Mouse (Mus musculus): Measurements from ENCODE around the gene Rps6ka5.
A peak's percentile ranks its signal among the peaks of the same experiment; 100 is the strongest.

Gene Rps6ka5

DNA sequence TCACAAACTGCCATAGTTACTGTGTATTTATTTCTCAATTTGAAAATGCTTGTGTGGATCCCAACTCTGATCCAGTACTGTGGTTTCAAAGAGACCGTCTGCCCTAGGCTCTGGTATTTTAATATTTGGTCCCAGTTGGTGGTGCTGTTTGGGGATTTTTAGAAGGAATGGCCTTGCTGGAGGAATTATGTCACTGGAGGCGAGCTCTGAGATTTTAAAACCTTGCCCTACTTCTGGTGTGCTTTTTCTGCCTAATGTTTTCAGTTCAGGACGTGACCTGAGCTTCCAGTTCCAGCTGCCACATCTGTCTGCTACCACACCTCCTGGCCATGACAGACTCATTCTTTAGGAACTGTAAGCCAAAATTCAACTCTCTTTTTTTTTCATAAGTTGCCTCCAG, 121.2 kb downstream of the Rps6ka5 start:
- no peak for DNase-seq (ENCODE audit: low read depth, low spot score)

DNA sequence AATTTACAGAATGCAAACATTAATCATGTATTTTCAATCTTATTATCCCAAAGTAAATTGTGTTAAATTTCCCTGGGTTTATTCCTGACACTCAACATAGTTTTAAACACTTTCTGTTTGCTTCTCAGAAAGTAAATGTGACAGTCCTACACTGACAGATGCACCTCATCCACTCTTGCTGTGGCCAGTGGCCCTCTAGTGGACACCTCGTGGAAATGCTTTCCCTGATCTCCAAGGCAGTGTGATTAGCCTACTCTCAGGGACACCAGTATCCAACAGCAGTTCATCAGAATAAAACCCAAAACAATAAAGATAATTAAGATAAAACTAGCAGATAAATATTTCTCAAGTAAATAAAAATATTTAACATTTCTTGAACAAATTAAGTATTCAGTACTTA, 122.2 kb downstream of the Rps6ka5 start:
- peak; percentile 68 for DNase-seq (ENCODE audit: low read depth, low spot score)

DNA sequence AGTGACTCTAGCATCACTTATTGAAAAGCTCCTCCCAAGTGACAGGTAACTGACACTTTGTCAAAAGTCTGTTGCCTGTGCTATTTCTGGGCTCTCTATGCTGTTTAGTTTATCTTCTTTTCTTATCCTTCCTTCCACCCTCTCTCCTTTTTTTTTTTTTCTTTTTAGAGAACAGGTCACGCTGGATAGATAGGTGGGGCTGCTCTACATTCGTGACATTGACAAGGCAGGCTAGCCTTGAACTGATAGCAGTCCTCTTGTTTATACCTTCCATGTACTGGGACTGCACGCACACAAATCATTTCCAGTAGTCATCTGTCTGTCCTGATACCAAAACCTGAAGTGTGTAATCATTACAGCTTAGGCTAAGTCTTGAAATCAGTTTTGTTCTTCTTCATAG, 132.1 kb downstream of the Rps6ka5 start:
- DNase-seq (ENCODE audit: low read depth, low spot score): no peak

DNA sequence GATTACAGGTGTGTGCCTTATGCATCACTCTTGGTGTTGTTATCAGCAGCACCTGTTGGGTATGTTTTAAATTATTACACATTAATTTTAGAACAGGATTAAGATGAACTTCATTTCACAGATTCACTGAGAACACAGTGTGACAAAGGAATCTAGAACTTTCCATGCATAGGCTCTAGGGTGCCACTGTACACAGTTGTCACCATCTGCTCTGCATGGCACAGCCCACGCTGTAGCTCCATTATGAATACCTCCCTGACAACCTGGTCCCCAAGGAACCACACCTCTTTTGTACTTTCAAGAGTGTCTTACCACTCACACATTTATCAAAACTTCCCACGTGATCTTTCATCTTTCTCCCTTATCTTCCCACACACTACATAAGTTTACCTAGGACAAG, 140.2 kb downstream of the Rps6ka5 start:
- DNase-seq (ENCODE audit: low read depth, low spot score): no peak

DNA sequence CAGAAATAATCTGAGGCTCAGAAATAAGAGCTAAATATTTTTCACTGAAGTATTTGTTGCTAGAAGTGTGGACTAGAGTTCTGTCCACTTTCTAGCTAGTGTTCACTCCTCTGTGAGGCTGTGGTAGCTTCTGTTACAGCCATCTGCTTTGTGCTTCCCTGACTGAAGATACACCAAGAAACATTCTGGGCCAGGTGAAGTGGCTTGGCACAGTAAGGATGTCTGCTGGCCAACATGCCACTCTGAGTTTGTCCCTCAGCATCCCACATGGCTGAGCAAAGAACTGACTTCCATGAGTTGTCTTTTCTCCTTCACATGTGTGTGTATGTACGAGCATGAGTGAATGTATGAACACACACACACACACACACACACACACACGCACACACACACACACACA, 147.6 kb downstream of the Rps6ka5 start:
- no peak for DNase-seq (ENCODE audit: low read depth, low spot score)

DNA sequence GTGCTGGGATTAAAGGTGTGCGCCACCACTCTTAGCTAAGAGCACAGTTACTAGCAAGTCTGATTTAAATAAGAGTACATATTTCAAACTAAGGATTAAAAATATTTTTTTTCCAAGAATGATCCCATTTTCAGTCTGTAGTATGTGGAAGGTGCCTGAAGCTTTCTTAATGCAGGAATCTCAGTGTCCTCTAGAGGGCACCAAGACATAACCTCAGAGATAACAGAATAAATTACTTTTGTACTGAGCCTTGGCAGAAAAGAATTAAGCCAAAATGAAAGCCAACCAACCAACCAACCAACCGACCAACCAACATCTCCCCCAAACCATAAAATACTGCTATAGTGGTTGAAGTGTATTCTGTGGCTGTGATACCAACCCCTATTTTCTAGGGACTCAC, 148.5 kb downstream of the Rps6ka5 start:
- DNase-seq (ENCODE audit: low read depth, low spot score): peak; percentile 49

DNA sequence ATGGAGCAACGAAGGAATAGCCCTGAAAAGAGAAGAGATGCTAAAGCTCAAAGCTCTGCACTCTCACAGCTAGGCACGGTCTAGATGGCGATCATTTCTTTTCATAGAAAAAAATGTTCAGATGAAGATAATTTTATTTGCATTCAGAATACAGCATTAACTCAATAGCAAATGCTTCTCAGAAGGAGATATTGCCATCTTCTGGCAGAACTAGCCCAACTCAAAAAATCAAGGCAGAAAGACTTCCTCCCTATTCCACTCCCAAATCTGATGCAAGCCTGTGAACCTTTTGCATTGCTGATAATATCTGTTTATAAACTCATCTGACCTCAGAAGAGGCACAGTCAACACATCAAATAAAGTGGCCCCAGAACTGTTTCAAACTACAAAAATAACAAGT, 151.0 kb downstream of the Rps6ka5 start:
- DNase-seq (ENCODE audit: low read depth, low spot score): no peak

DNA sequence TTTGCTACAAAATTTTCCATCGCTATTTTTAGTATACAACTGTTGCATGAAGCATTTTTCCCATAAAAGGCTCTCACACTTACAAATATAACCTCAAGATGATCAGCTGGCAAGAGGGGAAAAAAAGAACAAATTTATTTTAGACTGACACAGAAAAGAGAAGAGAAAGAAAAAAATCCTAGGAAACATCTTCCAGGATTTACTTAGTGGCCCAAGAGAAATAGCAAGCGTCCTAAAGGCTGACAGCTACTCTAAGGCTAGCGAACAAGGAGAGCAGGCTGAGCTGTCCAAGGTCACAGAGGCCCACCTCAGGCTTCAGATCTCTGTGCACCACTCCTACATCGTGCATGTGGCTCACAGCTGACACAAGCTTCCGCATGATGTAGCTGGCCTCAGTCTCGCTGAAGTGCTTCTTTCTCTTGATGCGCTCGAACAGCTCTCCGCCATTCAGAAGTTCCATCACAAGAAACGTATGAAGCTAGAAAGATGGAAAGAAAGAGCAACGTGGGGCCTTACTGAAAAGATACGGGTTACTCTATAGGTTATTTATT, 156.2 kb downstream of the Rps6ka5 start:
- peak; percentile 28 for DNase-seq (ENCODE audit: low read depth, low spot score)

DNA sequence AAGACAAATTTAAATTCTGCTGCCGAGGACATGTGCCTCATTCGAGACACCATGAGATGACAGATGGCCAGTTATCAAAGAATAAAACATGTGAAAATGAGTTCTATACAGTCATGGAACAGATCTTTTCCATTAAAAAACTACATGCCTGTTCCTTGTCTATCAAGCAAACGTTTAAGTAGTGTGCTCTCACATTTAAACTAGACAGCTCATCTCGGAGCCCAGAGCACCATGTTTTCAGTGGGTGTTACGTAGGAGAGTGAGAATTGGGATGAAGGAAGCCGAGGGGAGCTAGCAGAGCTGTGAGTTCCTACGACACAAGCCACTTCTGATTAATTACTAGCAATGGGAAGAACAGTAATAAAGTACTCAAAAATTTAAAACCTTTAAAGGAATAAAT, 158.0 kb downstream of the Rps6ka5 start:
- DNase-seq (ENCODE audit: low read depth, low spot score): no peak

DNA sequence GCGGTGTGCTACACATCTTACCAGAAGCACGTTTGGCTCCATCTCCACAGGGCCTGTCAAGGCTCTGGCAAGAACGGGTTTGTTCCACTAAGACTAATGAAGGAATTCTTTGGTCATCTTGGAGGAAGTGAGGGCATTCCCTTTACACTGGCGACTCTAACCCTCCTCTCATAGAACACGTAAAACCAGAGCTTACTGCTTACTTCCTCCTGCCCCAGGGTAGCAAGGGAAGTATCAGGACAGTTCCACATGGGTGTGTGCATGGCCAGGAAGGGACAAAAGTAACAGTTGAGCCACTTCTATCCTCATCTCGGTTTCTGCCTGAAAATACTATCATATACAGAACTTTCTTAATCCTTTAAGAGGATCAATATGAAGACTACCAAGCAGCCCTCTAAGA, 158.7 kb downstream of the Rps6ka5 start:
- no peak for DNase-seq (ENCODE audit: low read depth, low spot score)

DNA sequence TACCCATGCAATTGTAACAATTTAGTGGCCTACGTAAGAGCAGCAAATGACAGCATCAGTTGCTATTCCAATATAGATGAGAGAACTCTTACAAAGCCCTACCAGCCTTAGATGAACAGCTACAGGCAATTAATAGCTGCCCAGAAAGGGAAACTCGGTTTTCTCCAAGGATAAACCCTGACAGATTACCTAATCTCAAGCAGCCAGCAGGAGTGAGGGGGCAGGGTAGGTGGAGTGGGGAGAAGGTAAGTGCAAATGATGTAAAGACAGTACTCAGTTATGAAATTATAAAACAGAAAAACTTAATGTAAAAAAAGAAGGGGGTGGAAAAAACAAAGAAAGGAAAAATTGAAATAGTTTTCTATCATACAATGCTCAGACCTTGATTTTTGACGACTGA, 159.2 kb downstream of the Rps6ka5 start:
- DNase-seq (ENCODE audit: low read depth, low spot score): no peak

DNA sequence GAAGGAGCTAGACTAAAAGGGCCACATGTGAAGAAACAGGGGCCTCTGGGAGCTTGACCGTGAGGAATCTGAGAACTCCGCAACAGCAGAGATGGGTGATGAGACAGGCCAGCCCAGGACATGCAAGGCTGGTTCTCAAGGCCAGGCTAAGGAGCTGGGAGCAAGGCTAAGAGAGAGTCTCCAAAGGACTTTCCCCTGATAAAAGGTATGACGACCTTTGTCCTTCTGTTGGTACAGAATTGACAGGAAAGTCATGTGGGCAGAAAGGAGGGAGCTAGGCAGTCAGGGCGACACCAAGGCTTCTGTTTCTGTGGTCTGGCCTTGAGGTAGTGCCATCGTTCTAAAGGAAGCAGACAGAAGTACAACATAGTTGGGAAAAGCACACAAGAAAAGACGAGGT, 173.1 kb downstream of the Rps6ka5 start:
- no peak for DNase-seq (ENCODE audit: low read depth, low spot score)

DNA sequence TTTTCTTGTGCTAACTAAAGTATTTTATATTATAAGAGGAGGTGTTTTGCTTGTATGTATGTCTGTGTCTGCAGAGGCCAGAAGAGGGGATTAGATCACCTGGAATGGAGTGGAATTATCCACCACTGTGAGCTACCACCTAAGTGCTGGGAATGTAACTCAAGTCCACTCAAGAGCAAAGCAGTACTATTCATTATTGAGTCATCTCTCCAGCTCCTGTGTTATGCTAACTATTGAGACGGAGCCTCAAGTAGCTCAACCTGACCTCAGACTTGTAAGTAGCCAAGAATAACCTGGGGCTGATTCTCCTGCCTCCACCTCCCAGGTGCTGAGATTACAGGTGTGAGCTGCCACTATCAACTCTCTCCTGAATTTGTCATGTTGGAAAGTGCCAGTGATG, 174.8 kb downstream of the Rps6ka5 start:
- peak; percentile 36 for DNase-seq (ENCODE audit: low read depth, low spot score)

DNA sequence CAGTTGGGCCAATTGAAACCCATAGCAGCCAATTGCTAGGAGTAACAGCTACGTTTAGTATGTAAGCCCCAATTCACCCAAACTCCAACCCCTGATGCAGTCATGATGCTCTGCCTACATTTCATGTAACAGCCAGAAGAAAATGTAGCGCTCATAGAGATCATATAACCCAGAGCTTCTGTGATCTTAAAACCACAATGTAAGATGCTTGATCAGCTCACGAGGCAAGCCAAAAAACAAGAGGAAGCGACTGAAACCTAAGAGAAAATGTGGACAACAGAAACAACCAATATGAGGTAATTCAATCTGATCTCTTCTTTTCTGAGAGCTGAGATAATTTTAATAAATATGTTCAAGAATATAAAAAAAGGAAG, 182.6 kb downstream of the Rps6ka5 start:
- no peak for DNase-seq (ENCODE audit: low read depth, low spot score)

DNA sequence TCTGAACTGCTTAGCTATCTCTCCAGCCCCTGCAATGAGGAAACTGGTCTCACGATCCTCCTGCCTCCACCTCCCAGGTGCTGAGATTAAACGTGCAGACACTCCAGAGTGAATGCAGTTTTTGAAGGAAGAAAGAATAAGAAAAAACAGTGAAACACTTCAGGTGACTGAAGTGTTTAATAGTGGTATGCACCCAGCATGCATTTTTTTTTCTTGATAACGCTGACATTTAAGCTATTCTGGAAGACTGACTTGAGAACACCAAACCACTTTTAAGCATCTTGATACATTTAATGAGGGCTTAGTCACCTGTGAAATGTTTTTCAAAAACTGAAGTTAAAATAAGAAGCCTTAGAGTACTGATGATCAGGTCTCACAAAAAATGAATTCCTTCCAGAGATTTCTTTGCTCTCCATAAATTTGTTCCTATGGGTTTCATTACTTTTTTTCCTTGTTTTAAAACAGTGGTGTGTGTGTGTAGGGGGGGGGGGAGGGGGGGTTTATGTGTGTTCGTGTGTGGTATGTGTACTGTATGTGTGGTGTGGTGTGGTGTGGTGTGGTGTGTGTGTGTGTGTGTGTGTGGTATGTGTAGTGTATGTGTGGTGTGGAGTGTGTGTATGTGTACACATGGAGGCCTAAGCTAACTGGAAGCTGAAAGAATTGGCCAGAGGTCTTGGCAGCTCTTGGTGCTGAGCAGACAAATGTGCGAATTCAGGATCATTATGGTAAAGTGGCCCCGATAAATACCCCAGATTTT, 183.2 kb downstream of the Rps6ka5 start:
- no peak for DNase-seq (ENCODE audit: low read depth, low spot score)

DNA sequence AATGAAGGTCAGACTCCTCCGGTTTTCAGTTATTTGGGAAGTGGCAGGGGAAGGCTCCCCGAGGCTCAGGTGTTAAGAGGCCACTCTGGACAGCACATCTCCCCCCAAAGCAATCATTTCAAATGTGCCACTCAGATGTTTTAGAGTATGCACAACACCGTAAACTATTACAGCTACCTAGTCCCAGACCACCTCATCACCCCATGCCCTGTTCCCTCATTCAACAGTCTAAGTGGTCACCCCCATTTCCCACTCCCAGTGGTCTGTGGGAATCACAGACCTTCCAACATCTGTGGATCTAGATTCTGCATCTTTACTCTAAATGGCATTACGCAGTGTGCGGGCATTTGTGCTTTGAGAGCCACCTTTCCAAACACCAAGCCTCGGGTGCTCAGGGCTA, 184.3 kb downstream of the Rps6ka5 start:
- no peak for DNase-seq (ENCODE audit: low read depth, low spot score)

DNA sequence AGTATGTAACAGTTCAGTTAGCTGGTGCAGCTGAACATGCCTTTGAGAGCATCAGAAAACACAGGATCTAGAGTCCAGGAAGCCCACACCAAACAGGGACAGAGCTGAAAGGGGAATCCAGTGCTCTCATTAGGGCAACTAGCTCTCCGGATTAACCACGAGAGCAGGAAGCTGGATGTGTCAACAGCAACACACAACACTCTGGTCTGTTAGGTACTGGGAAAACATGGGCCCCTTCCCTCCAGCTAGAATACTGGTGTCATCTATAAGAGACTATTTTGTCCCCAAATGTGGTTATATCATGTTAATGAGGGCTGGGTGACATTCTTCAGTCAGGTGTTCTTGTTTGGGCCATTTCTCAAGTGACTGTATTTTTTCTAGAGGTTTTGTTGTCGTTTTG, 184.7 kb downstream of the Rps6ka5 start:
- no peak for DNase-seq (ENCODE audit: low read depth, low spot score)

DNA sequence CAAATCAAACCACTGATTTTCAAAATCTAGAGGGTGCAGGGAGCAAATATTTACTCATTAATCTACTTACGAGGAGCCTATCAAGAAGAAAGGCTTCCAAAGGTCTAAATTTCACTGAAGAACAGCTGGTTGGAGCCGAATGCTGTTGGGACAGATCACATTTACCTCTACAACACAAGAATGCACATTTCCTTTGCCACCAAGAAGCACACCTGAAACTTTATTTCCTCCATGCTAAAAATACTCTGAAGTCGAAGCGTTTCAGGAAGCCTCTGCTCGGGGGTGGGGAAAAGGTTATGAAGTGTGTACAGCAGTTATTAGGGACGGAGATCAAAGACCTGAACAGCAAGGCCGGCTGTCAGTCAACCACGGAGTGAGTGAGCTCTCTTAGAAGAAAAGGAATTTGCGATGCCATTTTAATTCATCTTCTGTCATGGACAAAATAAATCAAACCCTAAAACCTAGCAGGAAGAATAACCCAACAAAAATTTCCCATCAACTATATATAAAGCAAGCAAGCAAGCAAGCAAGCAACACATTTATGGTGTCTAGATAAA, 187.5 kb downstream of the Rps6ka5 start:
- DNase-seq (ENCODE audit: low read depth, low spot score): no peak

DNA sequence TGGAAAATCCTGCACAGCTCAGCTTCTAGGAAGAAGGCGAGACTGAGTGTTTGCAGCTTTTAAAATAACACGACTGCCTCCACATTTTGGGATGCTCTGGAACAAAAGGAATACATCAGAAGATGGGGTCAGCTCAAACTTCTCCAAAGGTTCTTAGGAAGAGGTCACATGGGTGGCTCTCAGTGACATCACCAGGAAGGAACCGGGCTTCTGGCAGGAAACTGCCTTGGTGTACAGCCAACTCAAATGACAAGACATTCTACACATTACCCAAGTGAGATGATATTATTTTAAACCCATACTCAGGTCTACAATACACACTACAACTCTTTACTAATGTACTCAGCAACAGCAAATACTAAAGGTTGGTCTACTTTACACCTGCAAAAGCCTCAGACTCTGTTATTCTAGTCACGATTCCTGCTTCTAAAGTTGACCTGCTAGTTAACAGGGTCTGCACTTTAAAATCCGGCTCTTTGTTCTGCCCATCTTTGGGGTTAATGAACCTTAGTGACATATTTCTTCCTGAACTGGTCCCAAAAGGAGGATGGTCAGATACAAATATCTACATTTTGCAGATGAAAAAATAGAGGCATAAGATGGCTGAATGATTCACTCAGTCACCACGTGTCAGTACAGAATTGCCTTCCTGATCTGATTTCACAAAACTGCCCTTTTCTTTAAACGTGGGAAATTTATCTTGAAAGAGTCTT, 188.2 kb downstream of the Rps6ka5 start:
- no peak for DNase-seq (ENCODE audit: low read depth, low spot score)

DNA sequence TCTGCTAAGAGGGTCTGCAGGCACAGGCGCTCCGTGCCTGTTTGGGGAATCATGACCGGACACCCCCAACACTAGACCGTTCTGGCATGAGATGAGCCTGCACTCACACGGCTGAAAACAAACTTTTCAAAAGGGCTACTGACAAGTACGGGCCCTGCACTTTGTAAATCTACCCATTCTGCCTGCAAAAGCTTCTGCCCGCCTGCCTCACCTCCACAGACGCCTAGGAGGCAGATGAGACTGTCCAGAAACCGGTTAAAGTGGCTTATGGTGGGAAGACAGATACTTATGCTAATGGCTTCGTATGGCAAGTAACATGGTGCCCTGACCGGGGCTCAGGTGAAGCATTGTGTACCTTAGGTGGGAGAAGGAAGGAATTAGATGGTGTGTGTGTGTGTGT, 189.7 kb downstream of the Rps6ka5 start:
- no peak for DNase-seq (ENCODE audit: low read depth, low spot score)

DNA sequence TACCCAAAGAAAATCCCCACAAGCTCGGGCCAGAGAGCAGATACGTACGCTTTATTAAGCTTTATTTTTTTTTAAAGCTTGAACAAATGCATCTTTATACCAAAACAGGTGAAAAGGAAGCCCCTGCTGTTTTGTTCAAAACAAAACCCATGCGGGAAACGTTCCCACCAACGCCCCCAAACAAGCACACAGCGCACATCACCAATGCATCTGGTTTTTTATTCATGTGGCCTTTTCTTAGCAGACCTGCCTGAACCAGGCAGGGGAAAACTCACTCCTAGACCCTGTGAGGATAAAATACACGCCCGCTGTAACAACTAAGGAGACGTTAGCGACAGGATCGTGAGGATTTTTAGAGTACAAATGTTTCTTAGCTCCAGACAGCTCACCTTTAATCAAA, 191.8 kb downstream of the Rps6ka5 start:
- peak; percentile 58 for DNase-seq (ENCODE audit: low read depth, low spot score)

DNA sequence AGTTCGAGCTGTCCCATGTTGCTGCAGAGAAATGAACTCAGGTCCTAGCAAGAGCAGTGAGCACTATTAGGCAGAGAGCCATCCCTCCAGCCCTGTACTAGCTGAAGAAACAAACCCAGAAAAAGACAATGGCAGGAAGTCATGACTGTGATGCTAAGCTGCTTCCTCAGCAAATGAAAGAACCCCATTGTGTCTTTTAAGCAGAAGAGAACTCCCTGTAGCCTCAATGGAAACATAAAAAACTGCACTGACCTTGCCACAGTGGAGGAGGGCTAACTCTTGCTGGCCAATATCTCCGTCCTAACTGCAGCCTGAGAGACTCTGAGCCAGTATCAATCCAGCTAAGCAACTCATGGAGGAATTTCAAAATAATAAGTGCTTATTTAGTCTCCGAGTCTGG, 192.8 kb downstream of the Rps6ka5 start:
- peak; percentile 95 for DNase-seq (ENCODE audit: low read depth, low spot score)

DNA sequence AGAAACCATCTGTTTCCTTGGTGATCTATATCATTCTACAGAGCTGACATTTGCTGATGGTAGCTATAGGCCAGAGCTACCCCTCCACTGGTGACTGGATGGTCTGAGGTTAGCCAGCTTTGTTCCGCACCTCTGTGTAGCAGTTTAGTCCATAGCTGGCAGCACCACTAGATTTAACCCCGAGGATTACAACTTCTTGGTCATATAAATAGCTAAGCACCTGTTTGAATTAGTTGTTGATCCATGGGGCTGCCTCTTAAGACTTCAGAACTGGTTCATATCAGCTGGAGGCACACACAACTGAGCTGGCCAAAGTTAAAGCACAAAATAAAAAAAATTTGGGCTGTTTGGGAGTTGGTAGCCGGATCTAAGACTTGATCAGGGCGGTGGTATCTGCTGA, 193.6 kb downstream of the Rps6ka5 start:
- DNase-seq (ENCODE audit: low read depth, low spot score): no peak
